Mouse (Mus musculus): ENCODE results near the gene Adgrf3. TPM values are rescaled to one million over a fixed set of nuclear protein-coding genes. Genes with fewer than 3 reads are reported as not detected.

Adgrf3 gene
- polyA plus RNA-seq (2015; fragmentation: Illumina TruSeq; extraction: RNeasy Lipid Tissue Mini Kit (QIAGEN cat#74804); ENCODE audit: insufficient read depth, low read depth, low replicate concordance), result not detected

GRCm38 (mm10) chr5:30205493-30205892, at the start of gene Adgrf3:
Adgrf3 (minus strand) TSS chr5:30205722.

DNA sequence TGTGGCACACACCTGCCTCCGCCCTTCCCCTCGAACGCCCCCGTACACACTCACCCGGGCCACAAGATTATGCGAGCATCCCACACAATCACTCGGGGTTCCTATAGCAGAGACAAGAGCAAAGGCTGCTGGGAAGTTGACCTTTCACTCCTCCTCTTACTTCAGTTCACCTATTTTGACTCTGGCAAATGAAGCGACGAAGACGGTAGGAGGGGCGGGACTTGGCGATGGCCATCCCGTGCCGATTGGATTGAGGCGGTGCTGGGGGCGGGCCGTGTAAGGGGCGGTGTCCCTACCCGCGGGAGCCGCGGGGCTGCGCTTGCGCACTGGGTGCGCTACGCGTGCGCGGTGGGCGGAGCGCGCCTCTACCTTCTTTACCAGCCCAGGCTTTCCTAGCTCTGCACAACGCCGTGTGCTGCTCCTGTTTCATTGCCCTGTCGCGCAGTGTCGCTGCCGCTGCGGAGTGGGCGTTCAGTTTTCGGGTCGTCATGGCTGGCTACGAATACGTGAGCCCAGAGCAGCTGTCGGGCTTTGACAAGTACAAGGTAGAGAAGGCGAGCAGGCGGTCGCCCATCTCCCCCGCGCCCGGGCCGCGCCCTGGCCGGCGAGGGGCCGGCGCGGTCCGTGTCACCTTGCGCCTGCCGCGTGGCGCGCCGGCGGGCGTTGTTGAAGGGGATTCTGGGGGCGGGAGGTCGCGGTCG, 26.9 kb upstream of the Adgrf3 start, which contains the start of gene Selenoi:
TSS of gene Selenoi (plus strand) at position 311 of the 701 bp plus-strand sequence.

GRCm38 (mm10) chr5:30154474-30155394, 50.8 kb downstream of the Adgrf3 start, which contains the start of the genes Hadha and Hadhb:
Hadha (minus strand) TSS chr5:30155162.
Hadhb (plus strand) TSS chr5:30155248.

Other genes with a start within 250 kb of the Adgrf3 start
- not detected for gene Il6, start 192.6 kb downstream of the Adgrf3 start, polyA plus RNA-seq (2015; fragmentation: Illumina TruSeq; extraction: RNeasy Lipid Tissue Mini Kit (QIAGEN cat#74804); ENCODE audit: insufficient read depth, low read depth, low replicate concordance)
- gene Tyms, start 132.1 kb downstream of the Adgrf3 start, polyA plus RNA-seq (2015; fragmentation: Illumina TruSeq; extraction: RNeasy Lipid Tissue Mini Kit (QIAGEN cat#74804); ENCODE audit: insufficient read depth, low read depth, low replicate concordance), result 3.4 TPM
- gene Garem2, start 100.6 kb downstream of the Adgrf3 start, polyA plus RNA-seq (2015; fragmentation: Illumina TruSeq; extraction: RNeasy Lipid Tissue Mini Kit (QIAGEN cat#74804); ENCODE audit: insufficient read depth, low read depth, low replicate concordance), result not detected
- gene 3110082J24Rik, start 99.6 kb downstream of the Adgrf3 start, polyA plus RNA-seq (2015; fragmentation: Illumina TruSeq; extraction: RNeasy Lipid Tissue Mini Kit (QIAGEN cat#74804); ENCODE audit: insufficient read depth, low read depth, low replicate concordance), result not detected
- 17.1 TPM for gene Hadha, start 50.6 kb downstream of the Adgrf3 start, polyA plus RNA-seq (2015; fragmentation: Illumina TruSeq; extraction: RNeasy Lipid Tissue Mini Kit (QIAGEN cat#74804); ENCODE audit: insufficient read depth, low read depth, low replicate concordance)
- gene Hadhb, start 50.5 kb downstream of the Adgrf3 start, polyA plus RNA-seq (2015; fragmentation: Illumina TruSeq; extraction: RNeasy Lipid Tissue Mini Kit (QIAGEN cat#74804); ENCODE audit: insufficient read depth, low read depth, low replicate concordance), result 30.1 TPM
- 4.2 TPM for gene Selenoi, start 26.9 kb upstream of the Adgrf3 start, polyA plus RNA-seq (2015; fragmentation: Illumina TruSeq; extraction: RNeasy Lipid Tissue Mini Kit (QIAGEN cat#74804); ENCODE audit: insufficient read depth, low read depth, low replicate concordance)
- gene Drc1, start 75.7 kb upstream of the Adgrf3 start, polyA plus RNA-seq (2015; fragmentation: Illumina TruSeq; extraction: RNeasy Lipid Tissue Mini Kit (QIAGEN cat#74804); ENCODE audit: insufficient read depth, low read depth, low replicate concordance), result 0.76 TPM